Mouse (Mus musculus) limb, embryonic 10.5 days (tissue): ENCODE results near the gene B4galt3. TPM values are rescaled to one million over a fixed set of nuclear protein-coding genes. Genes with fewer than 3 reads are reported as not detected.

ENCODE experiments used
- DNase-seq: peaks from one replicate; pipeline ENCODE4 v3.0.0-alpha.2; 2017; ENCODE audit warnings: low spot score
- H3K27ac ChIP-seq: fragments of 300-500 bp; sonication (generic); 2 replicates; pipeline ENCODE4 v1.5.1; 2016; ENCODE audit warnings: mild to moderate bottlenecking
- H3K27me3 ChIP-seq: fragments of 300-500 bp; sonication (generic); 2 replicates; pipeline ENCODE4 v1.6.1; 2016; ENCODE audit warnings: low read depth, mild to moderate bottlenecking; ENCODE audit not compliant: poor library complexity, severe bottlenecking
- H3K36me3 ChIP-seq: fragments of 300-500 bp; sonication (generic); 2 replicates; pipeline ENCODE4 v1.6.1; 2016; ENCODE audit warnings: mild to moderate bottlenecking, moderate library complexity
- H3K4me1 ChIP-seq: fragments of 300-500 bp; sonication (generic); 2 replicates; pipeline ENCODE4 v1.6.1; 2016
- H3K4me3 ChIP-seq: fragments of 300-500 bp; sonication (generic); 2 replicates; pipeline ENCODE4 v1.5.1; 2016; ENCODE audit warnings: mild to moderate bottlenecking, moderate library complexity
- H3K9me3 ChIP-seq: fragments of 300-500 bp; sonication (generic); replicated peaks from 2 replicates; pipeline ENCODE4 v1.6.1; 2016; ENCODE audit warnings: mild to moderate bottlenecking
- WGBS: fragments of 180-500 bp; shearing (Covaris S2); methylation state at CpG from one replicate; pipeline ENCODE4 v1.1.7; 2016; 5-methylcytosine and 5-hydroxymethylcytosine counted together
- polyA plus RNA-seq: library from polyadenylated mRNA; unstranded; fragments of >200 nt; fragmentation: Nextera tagmentation; extraction: Ambion mirVana; gene quantifications from 2 replicates; pipeline ENCODE4 v1.2.1, GENCODE M21; 2016

The B4galt3 gene
- polyA plus RNA-seq = 69.0 and 75.1 TPM in 2 replicates

- DNase-seq = peak; percentile 97
- Histone ChIP-seq H3K4me3 (peak within 1 kb of the TSS; percentile 86), H3K9me3 (no peaks in the 10 kb centered on the region), H3K27me3 (no peaks in the 10 kb centered on the region), H3K4me1 (peaks cover 17% of the 10 kb centered on the region), H3K27ac (peak within 1 kb of the TSS; percentile 81), H3K36me3 (peaks cover 35% of the 10 kb centered on the region)
- WGBS = 3% methylated on average over 36 of the region's 36 CpGs
Observed at GRCm38 (mm10) chr1:171269848-171270572, at the start of gene B4galt3. Gene B4galt3, plus strand, starts transcription at chr1:171270328.

- DNase-seq = peak; percentile 92
- Histone ChIP-seq H3K9me3 (no peaks in the 10 kb centered on the region), H3K27me3 (no peaks in the 10 kb centered on the region), H3K4me3 (peak overlapping the region; percentile 70), H3K4me1 (peaks cover 25% of the 10 kb centered on the region), H3K27ac (no peak overlapping the region; the same call in 1 of the 2 replicates), H3K36me3 (peaks cover 20% of the 10 kb centered on the region)
- 12% methylated on average over 10 of the region's 10 CpGs for WGBS
Observed at GRCm38 (mm10) chr1:171220871-171221270, 49.3 kb upstream of the B4galt3 start.

GRCm38 (mm10) chr1:171221281-171222193 lies 48.6 kb upstream of the B4galt3 start:
- peak overlapping the region; percentile 87 for H3K27ac ChIP-seq
- peaks cover 25% of the 10 kb centered on the region for H3K4me1 ChIP-seq
- H3K36me3 ChIP-seq = peaks cover 20% of the 10 kb centered on the region
- no peaks in the 10 kb centered on the region for H3K27me3 ChIP-seq
- peak; percentile 40 for DNase-seq
- H3K9me3 ChIP-seq = no peaks in the 10 kb centered on the region
- 7% methylated on average over 22 of the region's 22 CpGs for WGBS
- peak overlapping the region; percentile 70 for H3K4me3 ChIP-seq

- peaks cover 25% of the 10 kb centered on the region for H3K4me1 ChIP-seq
Observed at GRCm38 (mm10) chr1:171222238-171223155, 47.6 kb upstream of the B4galt3 start, which contains the start of gene Tomm40l. Gene Tomm40l, minus strand, starts transcription at chr1:171222514.

GRCm38 (mm10) chr1:171223168-171223567 lies 47.0 kb upstream of the B4galt3 start:
- 83% methylated on average over 6 of the region's 6 CpGs for WGBS
- H3K9me3 ChIP-seq = no peaks in the 10 kb centered on the region
- no peaks in the 10 kb centered on the region for H3K27me3 ChIP-seq
- peaks cover 20% of the 10 kb centered on the region for H3K36me3 ChIP-seq
- DNase-seq = no peak
- peaks cover 25% of the 10 kb centered on the region for H3K4me1 ChIP-seq
- peak overlapping the region; percentile 70 for H3K4me3 ChIP-seq
- peak overlapping the region; percentile 87 for H3K27ac ChIP-seq

More at GRCm38 (mm10) chr1:171222238-171223155, 47.6 kb upstream of the B4galt3 start, which contains the start of gene Tomm40l:
- Histone ChIP-seq H3K36me3 (peaks cover 20% of the 10 kb centered on the region), H3K27ac (peak within 1 kb of the TSS; percentile 87), H3K9me3 (no peaks in the 10 kb centered on the region), H3K4me3 (peak within 1 kb of the TSS; percentile 70), H3K27me3 (no peaks in the 10 kb centered on the region)
- DNase-seq = peak; percentile 83
- WGBS = 3% methylated on average over 28 of the region's 28 CpGs

GRCm38 (mm10) chr1:171223796-171224195 lies 46.3 kb upstream of the B4galt3 start:
- no peaks in the 10 kb centered on the region for H3K9me3 ChIP-seq
- no peak overlapping the region for H3K4me3 ChIP-seq
- H3K36me3 ChIP-seq = peaks cover 14% of the 10 kb centered on the region
- no peak for DNase-seq
- peaks cover 25% of the 10 kb centered on the region for H3K4me1 ChIP-seq
- 81% methylated on average over 2 of the region's 2 CpGs for WGBS
- no peaks in the 10 kb centered on the region for H3K27me3 ChIP-seq
- no peak overlapping the region for H3K27ac ChIP-seq

GRCm38 (mm10) chr1:171224857-171225256 lies 45.3 kb upstream of the B4galt3 start, which contains the start of gene Apoa2:
Gene Apoa2, plus strand, starts transcription at chr1:171225054.
- Histone ChIP-seq H3K4me3 (no peak within 1 kb of the TSS), H3K27me3 (no peaks in the 10 kb centered on the region), H3K36me3 (peaks cover 4% of the 10 kb centered on the region), H3K9me3 (no peaks in the 10 kb centered on the region), H3K27ac (peak within 1 kb of the TSS; percentile 25; the same call in 1 of the 2 replicates), H3K4me1 (peaks cover 32% of the 10 kb centered on the region)
- DNase-seq = no peak
- WGBS = 83% methylated on average over 5 of the region's 5 CpGs

- peaks cover 37% of the 10 kb centered on the region for H3K4me1 ChIP-seq
- H3K4me3 ChIP-seq = no peak overlapping the region
- H3K9me3 ChIP-seq = no peaks in the 10 kb centered on the region
- 57% methylated on average over 4 of the region's 4 CpGs for WGBS
- H3K36me3 ChIP-seq = no peaks in the 10 kb centered on the region
- H3K27ac ChIP-seq = no peak overlapping the region
- H3K27me3 ChIP-seq = no peaks in the 10 kb centered on the region
- DNase-seq = no peak
Observed at GRCm38 (mm10) chr1:171226780-171227179, 43.3 kb upstream of the B4galt3 start.

- H3K9me3 ChIP-seq = no peaks in the 10 kb centered on the region
- no peak overlapping the region for H3K4me3 ChIP-seq
- H3K4me1 ChIP-seq = peaks cover 36% of the 10 kb centered on the region
- H3K27ac ChIP-seq = no peak overlapping the region
- no peaks in the 10 kb centered on the region for H3K27me3 ChIP-seq
- 80% methylated on average over 1 of the region's 1 CpGs for WGBS
- DNase-seq = no peak
- no peaks in the 10 kb centered on the region for H3K36me3 ChIP-seq
Observed at GRCm38 (mm10) chr1:171227879-171228278, 42.2 kb upstream of the B4galt3 start.

- no peaks in the 10 kb centered on the region for H3K27me3 ChIP-seq
- peak; percentile 44 for DNase-seq
- peak overlapping the region; percentile 85 for H3K27ac ChIP-seq
- WGBS = 47% methylated on average over 6 of the region's 6 CpGs
- H3K9me3 ChIP-seq = no peaks in the 10 kb centered on the region
- H3K4me1 ChIP-seq = peaks cover 32% of the 10 kb centered on the region
- H3K36me3 ChIP-seq = peaks cover 16% of the 10 kb centered on the region
- 0 out of 2 replicates have a peak overlapping the region, but pooled peaks have one; percentile 4 for H3K4me3 ChIP-seq
Observed at GRCm38 (mm10) chr1:171229750-171230149, 40.4 kb upstream of the B4galt3 start.

GRCm38 (mm10) chr1:171230215-171230614 lies 39.9 kb upstream of the B4galt3 start:
- Histone ChIP-seq H3K27ac (peak overlapping the region; percentile 85), H3K4me3 (0 out of 2 replicates have a peak overlapping the region, but pooled peaks have one; percentile 4), H3K9me3 (no peaks in the 10 kb centered on the region), H3K4me1 (peaks cover 29% of the 10 kb centered on the region), H3K36me3 (peaks cover 21% of the 10 kb centered on the region), H3K27me3 (no peaks in the 10 kb centered on the region)
- peak; percentile 47 for DNase-seq
- WGBS = 31% methylated on average over 3 of the region's 3 CpGs

GRCm38 (mm10) chr1:171231844-171232243 lies 38.3 kb upstream of the B4galt3 start:
- WGBS = 77% methylated on average over 4 of the region's 4 CpGs

More at GRCm38 (mm10) chr1:171231844-171232243, 38.3 kb upstream of the B4galt3 start:
- no peak overlapping the region for H3K27ac ChIP-seq
- DNase-seq = no peak
- H3K36me3 ChIP-seq = peaks cover 37% of the 10 kb centered on the region
- H3K4me3 ChIP-seq = no peak overlapping the region
- H3K27me3 ChIP-seq = no peaks in the 10 kb centered on the region
- no peaks in the 10 kb centered on the region for H3K9me3 ChIP-seq
- H3K4me1 ChIP-seq = peaks cover 29% of the 10 kb centered on the region
